Mouse (Mus musculus) neural tube, embryonic 13.5 days (tissue): Measurements from ENCODE around the gene Tacc3. TPM values are rescaled to one million over a fixed set of nuclear protein-coding genes. Genes with fewer than 3 reads are reported as not detected.

Experiments
- ATAC-seq: fragments of 200-750 bp; cut with Nextera tagmentation; 2 replicates; pipeline ENCODE4 v1.8.0; 2017; ENCODE audit warnings: low read depth, mild to moderate bottlenecking, moderate TSS enrichment, moderate library complexity
- H3K27ac ChIP-seq: fragments of 300-500 bp; sonication (generic); replicated peaks from 2 replicates; pipeline ENCODE4 v1.5.1; 2015; ENCODE audit warnings: moderate library complexity, mild to moderate bottlenecking, inconsistent platforms
- H3K27me3 ChIP-seq: fragments of 300-500 bp; sonication (generic); 2 replicates; pipeline ENCODE4 v1.6.1; 2015; ENCODE audit warnings: mild to moderate bottlenecking, inconsistent platforms
- H3K36me3 ChIP-seq: fragments of 300-500 bp; sonication (generic); 2 replicates; pipeline ENCODE4 v1.6.1; 2015; ENCODE audit warnings: mild to moderate bottlenecking, inconsistent platforms
- H3K4me1 ChIP-seq: fragments of 300-500 bp; sonication (generic); replicated peaks from 2 replicates; pipeline ENCODE4 v1.6.1; 2015; ENCODE audit warnings: inconsistent platforms
- H3K4me2 ChIP-seq: fragments of 300-500 bp; sonication (generic); 2 replicates; pipeline ENCODE4 v1.6.1; 2015; ENCODE audit warnings: inconsistent platforms, mild to moderate bottlenecking, moderate library complexity
- H3K4me3 ChIP-seq: fragments of 300-500 bp; sonication (generic); 2 replicates; pipeline ENCODE4 v1.5.1; 2015; ENCODE audit warnings: mild to moderate bottlenecking, inconsistent platforms
- H3K9ac ChIP-seq: fragments of 300-500 bp; sonication (generic); 2 replicates; pipeline ENCODE4 v1.6.1; 2015; ENCODE audit warnings: moderate library complexity, mild to moderate bottlenecking, inconsistent platforms
- H3K9me3 ChIP-seq: fragments of 300-500 bp; sonication (generic); 2 replicates; pipeline ENCODE4 v1.6.1; 2016; ENCODE audit warnings: inconsistent platforms
- WGBS: fragments of 180-500 bp; shearing (Covaris S2); methylation state at CpG from one replicate; pipeline ENCODE4 v1.1.7; 2015; 5-methylcytosine and 5-hydroxymethylcytosine counted together
- polyA plus RNA-seq: library from polyadenylated mRNA; unstranded; fragments of >200 nt; fragmentation: Nextera tagmentation; extraction: Ambion mirVana; gene quantifications from 2 replicates; pipeline ENCODE4 v1.2.1, GENCODE M21; 2015

Tacc3 gene
- polyA plus RNA-seq, 1 experiment from 2014 or later: 40.7 TPM

GRCm38 (mm10) chr5:33716467-33716866 is 58.5 kb downstream of the Tacc3 start:
- WGBS: 76% methylated on average over 6 of the region's 6 CpGs
- H3K27me3 ChIP-seq: peaks cover 18% of the 10 kb centered on the region
- H3K27ac ChIP-seq: no peak overlapping the region
- ATAC-seq: no peak
- no peaks in the 10 kb centered on the region for H3K9me3 ChIP-seq
- H3K4me3 ChIP-seq: no peak overlapping the region
- H3K36me3 ChIP-seq: no peaks in the 10 kb centered on the region
- peaks cover 15% of the 10 kb centered on the region for H3K4me1 ChIP-seq
- H3K4me2 ChIP-seq: no peak overlapping the region
- H3K9ac ChIP-seq: no peak overlapping the region

GRCm38 (mm10) chr5:33718460-33718859 is 60.5 kb downstream of the Tacc3 start:
- 68% methylated on average over 5 of the region's 5 CpGs for WGBS
- Histone ChIP-seq H3K27ac (no peak overlapping the region), H3K4me1 (peaks cover 34% of the 10 kb centered on the region), H3K9ac (no peak overlapping the region), H3K9me3 (no peaks in the 10 kb centered on the region), H3K4me2 (no peak overlapping the region), H3K27me3 (peaks cover 18% of the 10 kb centered on the region), H3K4me3 (no peak overlapping the region), H3K36me3 (no peaks in the 10 kb centered on the region)
- ATAC-seq: no peak

DNA sequence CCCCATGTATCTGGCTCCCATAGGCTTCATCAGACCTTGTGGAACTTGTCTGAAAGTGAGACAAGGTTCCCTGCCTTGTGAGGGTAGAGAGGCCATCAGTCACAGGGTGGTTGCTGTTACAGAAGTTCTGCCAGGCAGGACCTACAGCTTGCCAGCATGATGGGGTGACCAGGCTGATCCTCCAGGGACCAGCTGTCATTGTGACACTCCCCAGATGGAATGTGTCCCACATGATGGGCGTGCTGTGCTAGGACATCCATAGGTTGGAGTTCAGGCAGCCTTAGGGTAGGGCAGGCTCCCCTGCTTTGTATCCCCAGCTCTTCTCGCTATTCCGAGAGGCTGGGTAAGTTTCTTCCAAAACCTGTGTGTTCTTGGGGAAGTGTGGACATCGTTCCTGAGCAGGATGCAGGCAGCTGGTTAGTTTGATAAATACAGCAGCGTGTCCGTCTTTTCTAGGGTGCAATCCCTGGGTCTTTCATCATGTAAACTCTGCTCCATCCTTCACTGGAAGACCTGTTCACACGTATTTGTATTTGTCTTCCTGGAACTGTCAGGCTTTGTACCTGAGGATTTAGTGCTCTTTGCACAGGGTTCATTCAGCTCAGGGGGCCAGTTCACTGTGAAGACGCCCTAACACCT is 63.0 kb downstream of the Tacc3 start:
- peak overlapping the region; percentile 69 for H3K4me3 ChIP-seq
- H3K4me1 ChIP-seq: peaks cover 58% of the 10 kb centered on the region
- H3K4me2 ChIP-seq: peak overlapping the region; percentile 86
- no peak for ATAC-seq
- peak overlapping the region; percentile 81 for H3K9ac ChIP-seq
- H3K9me3 ChIP-seq: no peaks in the 10 kb centered on the region
- peaks cover 28% of the 10 kb centered on the region for H3K27me3 ChIP-seq
- H3K36me3 ChIP-seq: no peaks in the 10 kb centered on the region
- 7% methylated on average over 8 of the region's 8 CpGs for WGBS
- peak overlapping the region; percentile 86; the same call in 1 of the 2 replicates for H3K27ac ChIP-seq

GRCm38 (mm10) chr5:33721541-33722265 is 63.8 kb downstream of the Tacc3 start, which contains the start of gene Fgfr3:
Fgfr3 (plus strand) TSS chr5:33721674.
- under 1% methylated on average over 71 of the region's 73 CpGs for WGBS
- H3K9ac ChIP-seq: peak within 1 kb of the TSS; percentile 81
- H3K27me3 ChIP-seq: peaks cover 28% of the 10 kb centered on the region
- peak; percentile 67 for ATAC-seq
- no peaks in the 10 kb centered on the region for H3K36me3 ChIP-seq
- H3K4me1 ChIP-seq: peaks cover 60% of the 10 kb centered on the region
- peak within 1 kb of the TSS; percentile 86 for H3K27ac ChIP-seq
- peak within 1 kb of the TSS; percentile 86 for H3K4me2 ChIP-seq
- H3K9me3 ChIP-seq: no peaks in the 10 kb centered on the region
- H3K4me3 ChIP-seq: peak within 1 kb of the TSS; percentile 69

DNA sequence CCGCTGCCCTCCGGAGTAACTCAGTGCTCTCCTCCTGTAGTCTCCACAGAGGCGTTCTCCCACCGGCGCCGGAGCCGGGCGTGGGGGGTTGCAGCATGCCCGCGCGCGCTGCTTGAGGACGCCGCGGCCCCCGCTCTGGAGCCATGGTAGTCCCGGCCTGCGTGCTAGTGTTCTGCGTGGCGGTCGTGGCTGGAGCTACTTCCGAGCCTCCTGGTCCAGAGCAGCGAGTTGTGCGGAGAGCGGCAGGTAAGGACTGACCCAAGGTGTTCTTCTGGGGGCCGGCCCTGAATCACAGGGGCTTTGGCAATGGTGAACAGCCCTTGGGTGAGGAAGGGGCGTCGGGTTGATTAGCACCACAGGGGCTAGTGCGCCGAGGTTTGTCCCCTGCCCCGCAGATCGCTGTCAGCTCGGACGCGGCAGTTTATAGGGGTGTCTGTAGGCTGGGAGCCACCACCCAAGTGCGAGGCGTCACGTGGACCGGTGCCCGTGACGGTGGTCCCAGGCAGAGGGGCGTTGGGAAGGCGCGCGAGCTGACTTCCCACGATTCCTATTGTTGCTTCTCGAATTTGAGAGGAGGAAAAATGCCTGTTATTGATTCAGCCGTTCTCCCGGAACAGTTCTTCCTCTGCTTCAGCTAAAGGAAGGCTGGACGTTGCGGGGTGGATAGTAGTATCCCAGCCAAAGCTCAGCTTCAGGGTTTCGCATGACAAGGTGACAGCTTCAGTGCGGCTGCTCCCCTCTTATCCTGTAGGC is 64.5 kb downstream of the Tacc3 start:
- peaks cover 28% of the 10 kb centered on the region for H3K27me3 ChIP-seq
- H3K4me1 ChIP-seq: peaks cover 64% of the 10 kb centered on the region
- H3K27ac ChIP-seq: peak overlapping the region; percentile 86
- no peaks in the 10 kb centered on the region for H3K36me3 ChIP-seq
- under 1% methylated on average over 53 of the region's 53 CpGs for WGBS
- peak overlapping the region; percentile 86 for H3K4me2 ChIP-seq
- peak overlapping the region; percentile 69 for H3K4me3 ChIP-seq
- ATAC-seq: peak; percentile 13
- no peaks in the 10 kb centered on the region for H3K9me3 ChIP-seq
- peak overlapping the region; percentile 81 for H3K9ac ChIP-seq

- Histone ChIP-seq H3K27me3 (peaks cover 28% of the 10 kb centered on the region), H3K9ac (peak overlapping the region; percentile 81), H3K9me3 (no peaks in the 10 kb centered on the region), H3K27ac (peak overlapping the region; percentile 86), H3K4me2 (peak overlapping the region; percentile 86), H3K4me3 (peak overlapping the region; percentile 69), H3K36me3 (no peaks in the 10 kb centered on the region), H3K4me1 (peaks cover 71% of the 10 kb centered on the region)
- ATAC-seq: no peak
- under 1% methylated on average over 61 of the region's 61 CpGs for WGBS
Observed at GRCm38 (mm10) chr5:33723019-33723640, 65.2 kb downstream of the Tacc3 start.

DNA sequence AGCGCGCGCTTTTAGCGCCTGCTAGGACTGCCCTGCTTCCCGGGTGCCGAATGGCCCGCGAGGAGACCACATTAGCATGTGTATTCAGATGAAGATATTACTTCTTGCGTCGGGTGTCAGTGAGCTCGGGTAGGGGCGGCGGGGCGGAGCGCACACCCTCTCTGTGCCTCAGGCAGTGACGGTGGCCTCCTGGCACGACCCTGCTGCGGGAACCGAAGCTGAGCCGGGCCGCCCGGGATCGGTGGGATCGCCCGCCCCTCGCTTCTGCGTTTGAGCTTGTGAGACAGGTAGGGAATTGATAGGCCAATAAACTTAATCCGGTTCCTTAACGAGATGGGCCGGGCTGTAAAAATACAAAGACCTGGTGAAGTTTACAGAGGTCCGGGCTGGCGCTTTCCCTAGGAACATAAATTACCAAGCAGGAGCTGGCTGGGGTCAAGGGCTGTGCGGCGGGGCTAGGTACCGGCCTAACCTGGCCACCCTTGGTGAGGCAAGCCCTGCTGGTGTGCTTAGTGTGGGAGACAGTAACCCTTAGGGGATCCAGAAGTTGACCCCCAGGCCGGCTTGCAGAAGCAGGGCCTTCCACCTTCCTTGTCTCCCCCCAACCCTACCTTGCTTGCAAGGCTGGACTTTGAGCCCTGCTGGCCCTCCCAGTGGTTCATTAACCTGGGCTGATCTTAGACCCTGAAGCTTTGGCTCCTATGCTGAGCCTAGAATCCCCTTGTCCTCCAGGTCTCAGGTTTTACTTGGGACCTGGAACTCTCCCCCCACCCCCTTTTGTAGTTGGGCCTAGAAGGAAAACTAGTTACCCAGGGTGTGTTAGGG is 65.9 kb downstream of the Tacc3 start:
- Histone ChIP-seq H3K36me3 (no peaks in the 10 kb centered on the region; the same call in 1 of the 2 replicates), H3K27me3 (peaks cover 28% of the 10 kb centered on the region), H3K4me1 (peaks cover 71% of the 10 kb centered on the region), H3K4me3 (peak overlapping the region; percentile 69), H3K27ac (peak overlapping the region; percentile 86), H3K9ac (peak overlapping the region; percentile 81), H3K4me2 (peak overlapping the region; percentile 86), H3K9me3 (no peaks in the 10 kb centered on the region)
- ATAC-seq: peak; percentile 22; the same call in 1 of the 2 replicates
- 3% methylated on average over 36 of the region's 36 CpGs for WGBS

DNA sequence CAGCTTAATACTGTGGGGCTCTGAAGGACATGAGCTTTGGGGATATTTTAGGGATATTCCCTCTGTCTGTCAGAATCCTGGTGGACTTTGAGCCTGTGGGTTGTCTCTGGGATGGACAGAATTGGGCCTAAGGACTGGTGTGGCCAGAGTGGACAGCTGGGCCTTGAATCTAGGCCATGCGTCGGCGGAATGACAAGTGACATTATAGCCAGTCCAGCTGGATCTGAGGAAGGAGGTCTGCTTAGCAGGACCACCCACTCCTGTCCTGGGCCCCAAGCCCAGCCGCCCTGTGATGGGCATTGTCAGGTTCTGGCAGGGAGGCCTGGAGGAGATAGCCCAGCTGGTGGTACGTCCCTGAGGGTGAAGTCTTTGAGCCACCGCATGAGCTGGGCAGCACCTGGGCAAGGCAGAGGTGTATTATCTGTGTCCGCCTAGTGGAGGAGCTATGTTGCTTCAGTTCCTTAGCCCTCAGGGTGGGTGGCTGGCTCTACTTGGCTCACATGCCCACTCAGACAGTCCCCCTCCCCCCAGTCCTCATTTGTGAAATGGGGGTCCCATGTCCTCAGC is 68.2 kb downstream of the Tacc3 start:
- peak overlapping the region; percentile 86 for H3K4me2 ChIP-seq
- peak overlapping the region; percentile 69 for H3K4me3 ChIP-seq
- no peaks in the 10 kb centered on the region for H3K9me3 ChIP-seq
- H3K9ac ChIP-seq: peak overlapping the region; percentile 81
- H3K27ac ChIP-seq: no peak overlapping the region
- no peak for ATAC-seq
- H3K27me3 ChIP-seq: peaks cover 10% of the 10 kb centered on the region
- 70% methylated on average over 7 of the region's 7 CpGs for WGBS
- H3K4me1 ChIP-seq: peaks cover 75% of the 10 kb centered on the region
- H3K36me3 ChIP-seq: peaks cover 10% of the 10 kb centered on the region; the same call in 1 of the 2 replicates

- Histone ChIP-seq H3K27me3 (peaks cover 10% of the 10 kb centered on the region), H3K27ac (no peak overlapping the region), H3K4me1 (peaks cover 68% of the 10 kb centered on the region), H3K36me3 (peaks cover 16% of the 10 kb centered on the region), H3K4me2 (peak overlapping the region; percentile 86), H3K4me3 (peak overlapping the region; percentile 69; the same call in 1 of the 2 replicates), H3K9ac (0 out of 2 replicates have a peak overlapping the region, but pooled peaks have one; percentile 43), H3K9me3 (no peaks in the 10 kb centered on the region)
- WGBS: 77% methylated on average over 1 of the region's 1 CpGs
- no peak for ATAC-seq
Observed at GRCm38 (mm10) chr5:33726891-33727290, 69.0 kb downstream of the Tacc3 start.
